Mouse (Mus musculus) CH12.LX (cell line): ENCODE data around the gene Dnhd1. TPM values are rescaled to one million over a fixed set of nuclear protein-coding genes. Genes with fewer than 3 reads are reported as not detected.

Source experiments
- DNase-seq: peaks from one replicate; pipeline ENCODE4 v3.0.0-alpha.2; 2013; ENCODE audit errors: extremely low read depth
- H3K27ac ChIP-seq: 2 replicates; pipeline ENCODE4 v1.5.1; 2012; ENCODE audit warnings: low read depth, mild to moderate bottlenecking, control low read depth, moderate library complexity; ENCODE audit not compliant: insufficient read depth
- H3K27me3 ChIP-seq: replicated peaks from 2 replicates; pipeline ENCODE3; 2012; ENCODE audit warnings: inconsistent platforms
- H3K36me3 ChIP-seq, 2 experiments: replicated peaks in 1 of 2; 2 replicates each; pipeline versions ENCODE3 to v1.6.1; 2012; ENCODE audit warnings: inconsistent platforms in 1 of 2, low read length in 1 of 2, mild to moderate bottlenecking in 1 of 2, mixed read lengths in 1 of 2, moderate library complexity in 1 of 2; ENCODE audit not compliant: control insufficient read depth in 1 of 2, insufficient read depth in 1 of 2
- H3K4me1 ChIP-seq, 2 experiments: 2 replicates each; pipeline ENCODE4 v1.6.1; 2012; ENCODE audit warnings: inconsistent platforms in 1 of 2, moderate library complexity in 1 of 2; ENCODE audit not compliant: insufficient read depth in 2 of 2, control insufficient read depth in 1 of 2
- H3K4me2 ChIP-seq: 2 replicates; pipeline ENCODE4 v1.6.1; 2012; ENCODE audit warnings: low read depth, mild to moderate bottlenecking, control low read depth; ENCODE audit not compliant: poor library complexity, insufficient read depth, severe bottlenecking
- H3K4me3 ChIP-seq, 3 experiments: fragments of 150-350 bp in 1 of 3; sonication (generic) in 1 of 3; replicated peaks in 1 of 3; 2 replicates each; pipeline versions ENCODE3 to v1.5.1; 2011 to 2012; ENCODE audit warnings: low read depth in 2 of 3, low read length in 2 of 3, mild to moderate bottlenecking in 2 of 3, moderate library complexity in 2 of 3, control low read depth in 1 of 3, improper control_type of control experiment in 1 of 3, inconsistent platforms in 1 of 3, mixed read lengths in 1 of 3; ENCODE audit not compliant: poor library complexity in 1 of 3
- H3K79me2 ChIP-seq: replicated peaks from 2 replicates; pipeline ENCODE4 v1.6.1; 2012; ENCODE audit warnings: mild to moderate bottlenecking, moderate library complexity; ENCODE audit not compliant: control insufficient read depth, poor library complexity, insufficient read depth, severe bottlenecking; ENCODE audit errors: extremely low read depth
- H3K9ac ChIP-seq: 2 replicates; pipeline ENCODE4 v1.6.1; 2012; ENCODE audit warnings: low read depth, mild to moderate bottlenecking, control low read depth, moderate library complexity; ENCODE audit not compliant: insufficient read depth
- H3K9me3 ChIP-seq: replicated peaks from 2 replicates; pipeline ENCODE3; 2012; ENCODE audit warnings: low read length, inconsistent platforms, mixed read lengths
- BHLHE40 ChIP-seq: IDR thresholded peaks from 2 replicates; pipeline ENCODE4 v1.6.1; 2011; ENCODE audit warnings: mild to moderate bottlenecking, low read depth, low read length, improper control_type of control experiment
- CHD2 ChIP-seq: IDR thresholded peaks from 2 replicates; pipeline ENCODE4 v1.6.1; 2011; ENCODE audit warnings: low read length, improper control_type of control experiment
- E2F4 ChIP-seq: IDR thresholded peaks from 2 replicates; pipeline ENCODE4 v1.6.1; 2011; ENCODE audit warnings: low read depth, low read length, improper control_type of control experiment; ENCODE audit not compliant: insufficient replicate concordance
- EP300 ChIP-seq: IDR thresholded peaks from 2 replicates; pipeline ENCODE4 v1.6.1; 2011; ENCODE audit warnings: low read length, improper control_type of control experiment
- ETS1 ChIP-seq: conservative IDR thresholded peaks from 2 replicates; pipeline ENCODE4 v1.6.1; 2012; ENCODE audit warnings: low read depth, mild to moderate bottlenecking, inconsistent platforms, low read length, improper control_type of control experiment, moderate library complexity
- GABPA ChIP-seq: IDR thresholded peaks from 2 replicates; pipeline ENCODE4 v1.6.1; 2012; ENCODE audit warnings: low read depth, low read length, improper control_type of control experiment, inconsistent platforms; ENCODE audit not compliant: insufficient replicate concordance
- HCFC1 ChIP-seq: IDR thresholded peaks from 2 replicates; pipeline ENCODE4 v1.6.1; 2012; ENCODE audit warnings: low read depth, mild to moderate bottlenecking, inconsistent platforms, low read length, improper control_type of control experiment
- IRF4 ChIP-seq: IDR thresholded peaks from 2 replicates; pipeline ENCODE4 v1.6.1; 2014; ENCODE audit warnings: low read depth, mild to moderate bottlenecking, inconsistent platforms, low read length, improper control_type of control experiment
- JUN ChIP-seq: IDR thresholded peaks from 2 replicates; pipeline ENCODE4 v1.6.1; 2011; ENCODE audit warnings: low read depth, mild to moderate bottlenecking, low read length, improper control_type of control experiment, moderate library complexity; ENCODE audit not compliant: insufficient read depth
- KAT2A ChIP-seq: IDR thresholded peaks from 2 replicates; pipeline ENCODE4 v1.6.1; 2012; ENCODE audit warnings: low read length, improper control_type of control experiment, inconsistent platforms; ENCODE audit not compliant: insufficient replicate concordance
- MAFK ChIP-seq: IDR thresholded peaks from 2 replicates; pipeline ENCODE4 v1.6.1; 2011; ENCODE audit warnings: low read length, improper control_type of control experiment; ENCODE audit not compliant: insufficient replicate concordance
- MEF2A ChIP-seq: IDR thresholded peaks from 2 replicates; pipeline ENCODE4 v1.6.1; 2014; ENCODE audit warnings: low read depth, mild to moderate bottlenecking, inconsistent platforms, low read length, improper control_type of control experiment, borderline replicate concordance
- MXI1 ChIP-seq: IDR thresholded peaks from 2 replicates; pipeline ENCODE4 v1.6.1; 2011; ENCODE audit warnings: mild to moderate bottlenecking, low read depth, low read length, improper control_type of control experiment
- MYC ChIP-seq: IDR thresholded peaks from 2 replicates; pipeline ENCODE4 v1.6.1; 2011; ENCODE audit warnings: low read depth, mild to moderate bottlenecking, improper control_type of control experiment, low read length
- NRF1 ChIP-seq: IDR thresholded peaks from 2 replicates; pipeline ENCODE4 v1.6.1; 2014; ENCODE audit warnings: low read depth, mild to moderate bottlenecking, inconsistent platforms, low read length, improper control_type of control experiment, moderate library complexity
- PAX5 ChIP-seq: IDR thresholded peaks from 2 replicates; pipeline ENCODE4 v1.6.1; 2012; ENCODE audit warnings: low read length, inconsistent platforms, mixed read lengths
- POLR2AphosphoS2 ChIP-seq: IDR thresholded peaks from 2 replicates; pipeline ENCODE4 v1.6.1; 2011; ENCODE audit warnings: low read depth, low read length, improper control_type of control experiment
- RAD21 ChIP-seq: IDR thresholded peaks from 2 replicates; pipeline ENCODE4 v1.6.1; 2011; ENCODE audit warnings: low read depth, mild to moderate bottlenecking, low read length, improper control_type of control experiment, moderate library complexity
- RCOR1 ChIP-seq: conservative IDR thresholded peaks from 2 replicates; pipeline ENCODE4 v1.6.1; 2012; ENCODE audit warnings: low read depth, mild to moderate bottlenecking, inconsistent platforms, low read length, improper control_type of control experiment
- SIN3A ChIP-seq: IDR thresholded peaks from 2 replicates; pipeline ENCODE4 v1.6.1; 2012; ENCODE audit warnings: low read length, improper control_type of control experiment, inconsistent platforms
- SMC3 ChIP-seq: IDR thresholded peaks from 2 replicates; pipeline ENCODE4 v1.6.1; 2011; ENCODE audit warnings: low read depth, low read length, improper control_type of control experiment
- TCF12 ChIP-seq: IDR thresholded peaks from 2 replicates; pipeline ENCODE4 v1.6.1; 2014; ENCODE audit warnings: low read depth, mild to moderate bottlenecking, inconsistent platforms, low read length, improper control_type of control experiment
- UBTF ChIP-seq: IDR thresholded peaks from 2 replicates; pipeline ENCODE4 v1.6.1; 2012; ENCODE audit warnings: low read depth, mild to moderate bottlenecking, inconsistent platforms, low read length, improper control_type of control experiment, moderate library complexity
- USF2 ChIP-seq: conservative IDR thresholded peaks from 2 replicates; pipeline ENCODE4 v1.6.1; 2011; ENCODE audit warnings: low read depth, low read length, improper control_type of control experiment
- ZC3H11A ChIP-seq: IDR thresholded peaks from 2 replicates; pipeline ENCODE4 v1.6.1; 2012; ENCODE audit warnings: low read depth, mild to moderate bottlenecking, inconsistent platforms, low read length, improper control_type of control experiment
- ZNF384 ChIP-seq: IDR thresholded peaks from 2 replicates; pipeline ENCODE4 v1.6.1; 2012; ENCODE audit warnings: low read depth, low read length, improper control_type of control experiment, inconsistent platforms
- dilution Hi-C: fragments of 300-500 bp; cut with MboI; formaldehyde crosslinking; loops from 2 replicates; pipeline ENCODE4 v1.14.3; 2020; ENCODE audit warnings: low sequenced_read_pairs; ENCODE audit not compliant: extremely low pct_unique_long_range_greater_than_20kb, extremely low pct_ligation_motif_present
- in situ Hi-C: fragments of 300-500 bp; cut with MboI; formaldehyde crosslinking; loops from 3 replicates; pipeline ENCODE4 v1.14.3; 2019; ENCODE audit warnings: low sequenced_read_pairs, low pct_ligation_motif_present, low pct_unique_long_range_greater_than_20kb, mixed read lengths
- polyA plus RNA-seq: library from polyadenylated mRNA; unstranded; fragments of >175 nt; gene quantifications from 2 replicates; pipeline ENCODE4 v1.2.1, GENCODE M21; 2012; ENCODE audit warnings: low read depth; ENCODE audit not compliant: insufficient read length
- total RNA-seq, 2 experiments: library from RNA; depleted of rRNA; stranded (reverse); fragments of 300-350 nt in 1 of 2; fragments of >200 nt in 1 of 2; gene quantifications; 2 replicates each; pipeline ENCODE4 v1.2.3; 2012 to 2014

The Dnhd1 gene
- total and polyA plus RNA-seq, 3 experiments, result 0.08 to 0.41 (median 0.23) TPM

DNA sequence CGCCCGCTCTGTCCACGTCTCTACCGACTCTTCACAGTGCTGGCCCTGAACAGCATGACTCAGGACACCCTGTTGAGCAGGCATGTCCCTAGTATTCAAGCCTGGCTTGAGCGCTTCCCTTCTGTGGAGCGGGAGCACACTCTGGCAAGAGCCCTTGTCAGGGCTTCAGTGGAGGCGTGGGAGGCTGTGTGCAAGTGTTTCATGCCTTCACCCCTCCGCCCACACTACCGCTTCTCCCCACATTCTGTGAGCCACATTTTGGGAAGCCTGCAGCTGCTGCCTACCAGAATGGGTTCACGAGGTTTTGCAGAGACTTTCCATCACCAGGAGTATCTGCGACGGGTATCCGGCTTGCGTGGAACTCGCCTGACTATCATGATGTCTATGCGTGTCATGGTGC is 52.6 kb downstream of the Dnhd1 start:
- Histone ChIP-seq H3K79me2 (no peaks in the 10 kb centered on the region), H3K4me2 (no peak overlapping the region), H3K9ac (no peak overlapping the region), H3K27ac (no peak overlapping the region), H3K9me3 (no peaks in the 10 kb centered on the region), H3K4me3 (no peak overlapping the region), H3K27me3 (no peaks in the 10 kb centered on the region), H3K36me3 (no peaks in the 10 kb centered on the region)
- in situ Hi-C loops, result no loop called here
- DNase-seq, result no peak
- TF ChIP-seq KAT2A (no peak), MXI1 (no peak), E2F4 (no peak), MYC (no peak), ZC3H11A (no peak), HCFC1 (no peak), GABPA (no peak), JUN (no peak), ZNF384 (no peak), EP300 (no peak), NRF1 (no peak), USF2 (no peak), PAX5 (no peak), RAD21 (no peak), TCF12 (no peak), BHLHE40 (no peak), POLR2AphosphoS2 (no peak), SMC3 (no peak), CHD2 (no peak), ETS1 (no peak)
- TF ChIP-seq, all 38 proteins: peak for 0
- dilution Hi-C loops, result no loop called here
- no peaks in the 10 kb centered on the region for H3K4me1 ChIP-seq

DNA sequence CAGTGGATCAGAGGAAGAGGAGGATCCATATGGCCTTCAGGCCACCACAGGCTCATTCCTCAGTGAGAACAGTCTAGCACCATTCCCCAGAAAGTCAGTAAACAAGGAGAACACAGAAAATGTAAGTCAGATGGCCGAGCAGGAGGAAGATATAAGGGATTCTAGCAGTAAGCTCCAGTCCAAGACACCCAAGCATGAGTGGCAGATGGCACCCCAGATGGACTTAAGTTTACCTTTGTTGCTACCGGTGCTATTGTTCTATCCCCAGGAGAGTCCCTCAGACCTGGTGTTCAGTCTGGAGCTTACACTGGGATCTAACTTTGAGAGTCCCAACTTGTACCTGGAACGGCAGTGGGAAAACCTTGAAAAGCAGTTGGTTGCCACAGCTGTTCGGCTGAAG is 53.2 kb downstream of the Dnhd1 start:
- DNase-seq, result no peak

More for the DNA sequence above, 53.2 kb downstream of the Dnhd1 start:
- TF ChIP-seq POLR2AphosphoS2, result no peak
- TF ChIP-seq MEF2A, result no peak
- TF ChIP-seq RCOR1, result no peak
- no peak for TF ChIP-seq ETS1
- TF ChIP-seq CHD2, result no peak
- TF ChIP-seq SIN3A, result no peak
- TF ChIP-seq E2F4, result no peak
- TF ChIP-seq MYC, result no peak
- no peak for TF ChIP-seq UBTF
- TF ChIP-seq USF2, result no peak
- TF ChIP-seq MXI1, result no peak
- no peak for TF ChIP-seq IRF4
- TF ChIP-seq GABPA, result no peak
- no peak for TF ChIP-seq MAFK
- no peak for TF ChIP-seq TCF12
- TF ChIP-seq NRF1, result no peak
- H3K4me3 ChIP-seq, result no peak overlapping the region
- H3K4me1 ChIP-seq, result no peaks in the 10 kb centered on the region
- no peaks in the 10 kb centered on the region for H3K36me3 ChIP-seq
- H3K79me2 ChIP-seq, result no peaks in the 10 kb centered on the region
- no peaks in the 10 kb centered on the region for H3K27me3 ChIP-seq
- no peaks in the 10 kb centered on the region for H3K9me3 ChIP-seq
- no peak overlapping the region for H3K27ac ChIP-seq
- in situ Hi-C loops, result no loop called here
- dilution Hi-C loops, result no loop called here
- no peak overlapping the region for H3K9ac ChIP-seq
- H3K4me2 ChIP-seq, result no peak overlapping the region
